ENCODE assay signal across 8 mouse cellular contexts in genomic region chr5:111414192-111414591, GRCm38 (mm10). TPM values are rescaled to one million over a fixed set of nuclear protein-coding genes. Genes with fewer than 3 reads are reported as not detected.
DNase-seq lines count a peak whose midpoint lies in the region; ATAC-seq and TF ChIP-seq lines count a peak whose summit lies in the region.

No protein-coding gene starts in this region.

- no peak overlapping the region; the same call in 1 of the 2 replicates for H3K27ac ChIP-seq in forebrain, postnatal 0 days (ENCODE audit: low read depth, low read length)
- H3K27ac ChIP-seq in hindbrain, embryonic 12.5 days = peak overlapping the region; percentile 99

- H3K9ac ChIP-seq in forebrain, postnatal 0 days = no peak overlapping the region
- H3K9ac ChIP-seq in hindbrain, embryonic 12.5 days = peak overlapping the region; percentile 35; the same call in 1 of the 2 replicates

- peaks cover 29% of the 10 kb centered on the region for H3K4me1 ChIP-seq in E14TG2a.4 (replicated peaks; ENCODE audit: low read depth, low read length)
- H3K4me1 ChIP-seq in forebrain, postnatal 0 days (ENCODE audit: insufficient read depth) = 0 out of 2 replicates have a peak, but pooled peaks cover 2% of the 10 kb centered on the region
- peaks cover 38% of the 10 kb centered on the region for H3K4me1 ChIP-seq in hindbrain, embryonic 12.5 days

- peaks cover 79% of the 10 kb centered on the region for H3K27me3 ChIP-seq in E14TG2a.4 (ENCODE audit: insufficient read depth, low read length)
- no peaks in the 10 kb centered on the region for H3K27me3 ChIP-seq in forebrain, postnatal 0 days (ENCODE audit: insufficient read depth, low read length)
- H3K27me3 ChIP-seq in hindbrain, embryonic 12.5 days = peaks cover 23% of the 10 kb centered on the region

- WGBS in forebrain, postnatal 0 days = under 1% methylated on average over 5 of the region's 5 CpGs
- 1% methylated on average over 5 of the region's 5 CpGs for WGBS in hindbrain, embryonic 12.5 days

- H3K4me2 ChIP-seq in forebrain, postnatal 0 days (ENCODE audit: low read depth) = peak overlapping the region; percentile 85
- peak overlapping the region; percentile 99 for H3K4me2 ChIP-seq in hindbrain, embryonic 12.5 days (replicated peaks)

- peak; percentile 73 to 84 for DNase-seq in adrenal gland, postnatal 36 days
- DNase-seq in forebrain, postnatal 0 days = peak; percentile 93
- DNase-seq in layer of hippocampus, postnatal 10 days (ENCODE audit: low spot score in 2 of 2) = peak; percentile 92 to 93
- peak; percentile 81 to 86 for DNase-seq in lung, postnatal 4 days
- DNase-seq in right cerebral cortex, postnatal 10 days (ENCODE audit: low spot score in 2 of 2) = peak; percentile 88 to 93
- peak; percentile 63 for DNase-seq in yolk sac, embryonic 10.5 days (ENCODE audit: low spot score)

- H3K36me3 ChIP-seq in E14TG2a.4 (ENCODE audit: insufficient read depth, low read length) = no peaks in the 10 kb centered on the region
- H3K36me3 ChIP-seq in forebrain, postnatal 0 days (ENCODE audit: insufficient read depth) = peaks cover 1% of the 10 kb centered on the region
- H3K36me3 ChIP-seq in hindbrain, embryonic 12.5 days = peaks cover 5% of the 10 kb centered on the region; the same call in 1 of the 2 replicates

- TF ChIP-seq CTCF in E14TG2a.4 (conservative IDR thresholded peaks at IDR 0.05; ENCODE audit: low read length) = peak; percentile 46
- peak; percentile 90 for TF ChIP-seq CTCF in forebrain, postnatal 0 days (IDR thresholded peaks at IDR 0.05; ENCODE audit: low read depth)

- H3K4me3 ChIP-seq in E14TG2a.4 (replicated peaks; ENCODE audit: low read length) = no peak overlapping the region
- H3K4me3 ChIP-seq in forebrain, postnatal 0 days (ENCODE audit: low read depth, low read length) = no peak overlapping the region
- peak overlapping the region; percentile 97; the same call in 1 of the 2 replicates for H3K4me3 ChIP-seq in hindbrain, embryonic 12.5 days

- no peaks in the 10 kb centered on the region for H3K9me3 ChIP-seq in E14TG2a.4 (ENCODE audit: low read length)
- H3K9me3 ChIP-seq in forebrain, postnatal 0 days (ENCODE audit: low read length) = no peaks in the 10 kb centered on the region
- H3K9me3 ChIP-seq in hindbrain, embryonic 12.5 days (replicated peaks) = no peaks in the 10 kb centered on the region

- ATAC-seq in forebrain, postnatal 0 days = peak; percentile 30
- peak; percentile 36 for ATAC-seq in hindbrain, embryonic 12.5 days (ENCODE audit: low FRiP score)

RNA-seq across cellular contexts. Expression of gene Mn1, which starts 3.0 kb away (rescaled TPM):
- total RNA-seq in adrenal gland, postnatal 36 days (2021) = 1 to 10 TPM; 3.2 to 4.7 TPM
- 108 and 123 TPM in 2 replicates for total RNA-seq in forebrain, postnatal 0 days (2014; rRNA removed)
- 57.9 and 73.2 TPM in 2 replicates for polyA plus RNA-seq in forebrain, postnatal 0 days (2015; fragmentation: Nextera tagmentation; extraction: Ambion mirVana)
- polyA plus RNA-seq in hindbrain, embryonic 12.5 days (2016; fragmentation: Nextera tagmentation; extraction: Ambion mirVana) = 61.0 and 62.7 TPM in 2 replicates
- 10 to 100 TPM; 33.7 to 36.8 TPM for total RNA-seq in layer of hippocampus, postnatal 10 days (2021)

Comparison
In these comparisons a context has a peak if more than half of its experiments do, and no peak if none do; other contexts are left out.
1. RNA of gene Mn1, which starts 3.0 kb away (total RNA-seq): 108 to 123 TPM in forebrain, postnatal 0 days and 33.7 to 36.8 TPM in layer of hippocampus, postnatal 10 days; 3.2 to 4.7 TPM in adrenal gland, postnatal 36 days; every median in the first group is over 4 times any median in the second.
2. Peak in every context shown above with its lines, with median percentiles within 50 percentile points of each other: DNase-seq.